Mouse (Mus musculus) gastrocnemius, postnatal 25 days (tissue): ENCODE results near the gene Abcc8. TPM values are rescaled to one million over a fixed set of nuclear protein-coding genes. Genes with fewer than 3 reads are reported as not detected.

Experiments used
- total RNA-seq, 2 experiments: library from RNA; stranded (reverse); gene quantifications; 1 replicate in 1 of 2; 2 replicates in 1 of 2; pipeline ENCODE4 v1.2.3; 2021

Gene Abcc8
- total RNA-seq, 2 experiments from 2014 or later = 3.2 to 3.3 TPM

Other genes starting within 250 kb of the Abcc8 start
- not detected for gene Abcc6, start 149.7 kb downstream of the Abcc8 start, total RNA-seq
- gene Nomo1, start 146.3 kb downstream of the Abcc8 start, total RNA-seq = 10 to 100 TPM; 54.3 to 55.4 TPM
- gene Kcnj11, start 79.3 kb downstream of the Abcc8 start, total RNA-seq = 10 to 100 TPM; 74.8 to 77.5 TPM
- gene Ush1c, start 58.5 kb upstream of the Abcc8 start, total RNA-seq = 1 to 10 TPM; 3.9 to 5.3 TPM
- under 1 TPM; 0.48 to 0.49 TPM for gene Otog, start 61.0 kb upstream of the Abcc8 start, total RNA-seq
- gene Myod1, start 196.4 kb upstream of the Abcc8 start, total RNA-seq = 10 to 100 TPM; 17.7 to 17.8 TPM
- gene Kcnc1, start 216.5 kb upstream of the Abcc8 start, total RNA-seq = 10 to 100 TPM; 50.0 to 65.5 TPM